Mouse (Mus musculus) layer of hippocampus, postnatal 36 days (tissue): ENCODE measurements around the gene 3110070M22Rik. TPM values are rescaled to one million over a fixed set of nuclear protein-coding genes. Genes with fewer than 3 reads are reported as not detected.
A peak's percentile ranks its signal among the peaks of the same experiment; 100 is the strongest.
"Not testable (repeated sequence)": the region's sequence is repeated elsewhere in the genome, so short reads cannot be mapped to it uniquely, and the experiment has no call there.

Source experiments
- DNase-seq, 2 experiments: peaks; one replicate each; pipeline ENCODE4 v3.0.0; 2022
- total RNA-seq, 2 experiments: library from RNA; stranded (reverse); gene quantifications; 2 replicates each; pipeline ENCODE4 v1.2.3; 2021

The 3110070M22Rik gene
- 1 to 10 TPM; 2.1 to 3.1 TPM for total RNA-seq

DNA sequence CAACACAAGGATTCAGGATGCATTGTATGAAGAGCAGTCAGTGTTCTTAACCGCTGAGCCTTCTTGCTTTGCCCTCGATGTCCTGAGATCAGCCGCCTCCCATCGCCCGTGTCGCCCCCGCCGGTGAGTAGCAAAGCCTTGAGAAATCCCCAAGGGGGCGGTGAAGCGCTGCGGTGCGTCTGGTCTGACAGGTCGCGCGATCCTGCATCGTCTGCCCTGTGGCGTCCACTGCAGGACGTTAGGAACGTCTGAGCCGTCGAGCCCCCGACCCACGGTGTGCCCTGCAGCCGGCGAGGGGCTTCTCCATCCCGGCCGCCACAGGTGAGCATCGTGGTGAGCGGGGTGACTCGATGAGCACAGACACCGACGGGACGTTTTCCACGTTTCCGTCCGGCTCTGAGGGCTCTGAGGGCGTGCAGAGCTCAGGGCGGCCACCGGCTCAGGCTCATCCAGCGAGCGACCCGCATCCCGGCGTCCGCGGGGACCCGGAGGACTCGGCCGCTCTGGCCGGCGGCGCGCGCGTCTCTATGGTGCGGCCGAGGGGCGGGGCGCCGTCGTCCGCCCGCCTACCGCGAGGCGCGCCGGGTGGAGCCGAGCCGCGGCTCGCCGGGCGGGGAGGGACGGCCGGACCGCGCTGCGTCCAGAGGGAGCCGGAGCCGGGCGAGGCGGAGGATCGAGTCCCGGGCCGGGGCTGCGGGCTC is at the start of gene 3110070M22Rik, which contains the start of gene Tmem267:
3110070M22Rik (minus strand) TSS at position 504 of the 701 bp plus-strand sequence.
Tmem267 (plus strand) TSS at position 160 of the 701 bp plus-strand sequence.
- peak; percentile 83 to 85 for DNase-seq

- not testable (repeated sequence) for DNase-seq
Observed at GRCm38 (mm10) chr13:119494938-119495337, 6.8 kb upstream of the 3110070M22Rik start.

DNA sequence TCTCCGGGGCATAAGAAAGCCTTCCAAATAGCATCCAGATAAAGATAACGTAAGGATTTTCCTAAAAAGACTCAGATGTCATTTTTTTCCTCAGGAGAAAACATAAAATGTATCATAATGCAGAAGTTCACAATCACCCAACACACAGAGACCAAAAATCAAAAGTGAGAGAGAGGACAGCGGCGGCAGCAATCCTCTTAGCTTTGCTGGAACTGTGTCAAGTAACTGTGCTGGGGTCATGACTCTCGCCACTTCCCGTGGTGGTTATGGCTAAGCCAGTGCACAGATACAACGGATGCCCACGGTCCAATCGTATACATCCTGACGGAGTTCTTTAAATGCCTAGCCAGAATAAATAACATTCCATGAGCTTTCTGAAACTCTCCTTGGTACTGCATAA is 3.9 kb upstream of the 3110070M22Rik start:
- not testable (repeated sequence) for DNase-seq

- no peak for DNase-seq
Observed at GRCm38 (mm10) chr13:119487354-119487753, 829 bp downstream of the 3110070M22Rik start.

- no peak for DNase-seq
Observed at GRCm38 (mm10) chr13:119477789-119478188, 10.4 kb downstream of the 3110070M22Rik start.

GRCm38 (mm10) chr13:119476631-119477030 is 11.6 kb downstream of the 3110070M22Rik start:
- no peak for DNase-seq

DNA sequence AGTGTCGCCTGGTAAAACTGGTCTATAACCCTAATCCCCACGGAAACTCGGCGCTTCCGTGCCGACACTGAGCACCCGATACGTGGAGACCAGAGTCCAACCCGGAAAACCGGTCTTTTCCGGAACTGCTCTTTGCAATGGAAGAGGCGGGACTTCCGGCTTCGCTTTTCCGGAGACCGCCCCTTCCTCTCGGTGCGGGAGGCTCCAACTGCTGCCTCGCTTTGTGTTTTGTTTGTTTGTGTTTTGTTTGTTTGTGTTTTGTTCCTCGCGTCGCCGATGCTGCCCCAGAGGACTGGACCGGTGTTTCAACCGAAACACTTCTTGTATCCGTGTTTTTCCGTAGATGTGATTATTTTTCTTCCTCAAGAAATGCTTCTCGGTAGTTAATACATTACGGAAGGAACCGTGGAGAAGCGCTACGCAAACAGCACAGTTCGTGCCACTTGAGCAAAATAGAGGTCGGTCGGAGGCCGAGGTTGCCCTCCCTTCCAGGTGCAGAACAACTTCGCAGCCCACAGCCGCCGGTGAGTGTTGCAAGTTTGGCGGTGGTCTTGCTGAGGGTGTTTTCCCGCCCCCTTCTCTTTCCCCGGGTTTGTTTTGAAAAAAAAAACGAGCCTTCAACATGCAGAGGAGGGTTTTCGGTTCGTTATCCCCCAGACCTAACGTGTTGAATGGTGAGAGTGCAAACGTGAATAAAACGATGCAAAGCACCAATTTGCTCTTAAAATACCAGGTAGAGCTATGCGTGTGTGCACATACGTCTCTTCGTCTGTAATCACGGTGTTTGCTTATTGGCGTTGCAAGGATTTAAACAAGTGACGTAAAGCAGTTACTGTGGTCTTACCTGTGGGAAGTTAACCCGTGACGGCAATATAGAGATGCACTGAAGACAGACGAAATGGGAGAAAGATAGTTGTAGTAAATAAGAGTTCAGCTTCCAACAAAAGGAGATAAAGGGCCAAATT is 25.3 kb downstream of the 3110070M22Rik start, which contains the start of gene 4833420G17Rik:
4833420G17Rik (plus strand) TSS at position 173 of the 965 bp plus-strand sequence.
- peak; percentile 84 to 85 for DNase-seq

- no peak for DNase-seq
Observed at GRCm38 (mm10) chr13:119461900-119462595, 26.1 kb downstream of the 3110070M22Rik start.

- no peak for DNase-seq
Observed at GRCm38 (mm10) chr13:119456342-119456741, 31.8 kb downstream of the 3110070M22Rik start.

GRCm38 (mm10) chr13:119455082-119455481 is 33.1 kb downstream of the 3110070M22Rik start:
- no peak for DNase-seq

GRCm38 (mm10) chr13:119453563-119453962 is 34.6 kb downstream of the 3110070M22Rik start:
- DNase-seq: no peak

- DNase-seq: no peak
Observed at GRCm38 (mm10) chr13:119442244-119442643, 45.9 kb downstream of the 3110070M22Rik start.

Other genes starting within 250 kb of the 3110070M22Rik start
- gene Paip1, start 59.8 kb downstream of the 3110070M22Rik start, total RNA-seq: 100 to 1,000 TPM; 106 TPM
- 10 to 100 TPM; 21.6 to 25.8 TPM for gene 4833420G17Rik, start 25.6 kb downstream of the 3110070M22Rik start, total RNA-seq
- 10 to 100 TPM; 27.6 to 32.1 TPM for gene Tmem267, start 344 bp downstream of the 3110070M22Rik start, total RNA-seq
- 1 to 10 TPM; 1.0 to 1.7 TPM for gene Ccl28, start 135.4 kb upstream of the 3110070M22Rik start, total RNA-seq
- gene Hmgcs1, start 202.0 kb upstream of the 3110070M22Rik start, total RNA-seq: 100 to 1,000 TPM; 217 to 241 TPM